In genomic region chr14:30870206-30871147, GRCm38 (mm10) we compare ENCODE assay signal across 11 mouse cellular contexts. TPM values are rescaled to one million over a fixed set of nuclear protein-coding genes. Genes with fewer than 3 reads are reported as not detected.
DNase-seq lines count a peak whose midpoint lies in the region; ATAC-seq lines count a peak whose summit lies in the region.
"Had no signal": no experiment of that assay in that cellular context is flagged by ENCODE, and none has a peak within 500 bp of the region (broad histone marks: within the 10 kb centered on the region; RNA-seq: fewer than 3 reads in every experiment).

No protein-coding gene starts in this region.

- H3K27ac ChIP-seq in embryonic facial prominence, embryonic 11.5 days (replicated peaks; ENCODE audit: low read depth, low read length): no peak overlapping the region
- H3K27ac ChIP-seq in liver, embryonic 13.5 days: peak overlapping the region; percentile 60
- H3K27ac ChIP-seq: neural tube, embryonic 15.5 days had no signal

- no peaks in the 10 kb centered on the region for H3K4me1 ChIP-seq in embryonic facial prominence, embryonic 11.5 days (ENCODE audit: control insufficient read depth, insufficient read depth, low read length)
- H3K4me1 ChIP-seq in liver, embryonic 13.5 days (replicated peaks): peaks cover 36% of the 10 kb centered on the region

- no peak overlapping the region for H3K4me2 ChIP-seq in embryonic facial prominence, embryonic 11.5 days (ENCODE audit: low read depth, low read length)
- H3K4me2 ChIP-seq in liver, embryonic 13.5 days: no peak overlapping the region
- H3K4me2 ChIP-seq: neural tube, embryonic 15.5 days had no signal

- 79% methylated on average over 25 of the region's 25 CpGs for WGBS in embryonic facial prominence, embryonic 11.5 days
- 63% methylated on average over 25 of the region's 25 CpGs for WGBS in liver, embryonic 13.5 days (ENCODE audit: insufficient replicate concordance)

- intact Hi-C loops in heart, postnatal 10 days (cut with DNase I): no loop called here
- intact Hi-C loops in left cerebral cortex, postnatal 4 days (cut with DNase I): no loop called here

- no peak for ATAC-seq in embryonic facial prominence, embryonic 11.5 days (replicated peaks; ENCODE audit: insufficient number of reproducible peaks, low FRiP score, low TSS enrichment, low read depth)
- ATAC-seq in liver, embryonic 13.5 days (ENCODE audit: low read depth): no peak
- ATAC-seq in erythroblast, adult 5-6 weeks (replicated peaks; ENCODE audit: low FRiP score, poor library complexity, severe bottlenecking): no peak

- H3K27me3 ChIP-seq in embryonic facial prominence, embryonic 11.5 days (ENCODE audit: control insufficient read depth, insufficient read depth, low read length): no peaks in the 10 kb centered on the region
- H3K27me3 ChIP-seq in liver, embryonic 13.5 days: no peaks in the 10 kb centered on the region
- H3K27me3 ChIP-seq: neural tube, embryonic 15.5 days had no signal

- H3K9me3 ChIP-seq in embryonic facial prominence, embryonic 11.5 days (replicated peaks; ENCODE audit: control insufficient read depth, low read length): no peaks in the 10 kb centered on the region
- H3K9me3 ChIP-seq in liver, embryonic 13.5 days (replicated peaks): no peaks in the 10 kb centered on the region
- H3K9me3 ChIP-seq: neural tube, embryonic 15.5 days had no signal

- H3K4me3 ChIP-seq in embryonic facial prominence, embryonic 11.5 days (ENCODE audit: low read depth, low read length): no peak overlapping the region
- no peak overlapping the region for H3K4me3 ChIP-seq in liver, embryonic 13.5 days (replicated peaks)
- H3K4me3 ChIP-seq: neural tube, embryonic 15.5 days had no signal

- H3K9ac ChIP-seq in embryonic facial prominence, embryonic 11.5 days (replicated peaks; ENCODE audit: low read length): no peak overlapping the region
- no peak overlapping the region for H3K9ac ChIP-seq in liver, embryonic 13.5 days
- H3K9ac ChIP-seq: neural tube, embryonic 15.5 days had no signal

- peak; percentile 52 for DNase-seq in brain, adult 2 months (ENCODE audit: low read depth, low spot score)
- DNase-seq in embryonic facial prominence, embryonic 11.5 days (ENCODE audit: low spot score): peak; percentile 44
- peak; percentile 59 to 61 for DNase-seq in heart, postnatal 10 days
- DNase-seq in liver, embryonic 13.5 days: no peak
- DNase-seq in spleen, postnatal 14 days (ENCODE audit: low spot score in 2 of 2): no peak
- no peak for DNase-seq in left cerebral cortex, postnatal 4 days
- no peak for DNase-seq in frontal cortex, postnatal 14 days (ENCODE audit: low spot score in 2 of 2)
- DNase-seq: thymus, postnatal 36 days had no signal

- no peaks in the 10 kb centered on the region for H3K36me3 ChIP-seq in embryonic facial prominence, embryonic 11.5 days (replicated peaks; ENCODE audit: control insufficient read depth, insufficient read depth, low read depth, low read length)
- peaks cover 23% of the 10 kb centered on the region for H3K36me3 ChIP-seq in liver, embryonic 13.5 days

RNA-seq across cellular contexts. Expression of gene Mustn1, which starts 8.5 kb away (rescaled TPM):
- 0.57 and 0.95 TPM in 2 replicates for polyA plus RNA-seq in embryonic facial prominence, embryonic 11.5 days (2014; fragmentation: Nextera tagmentation; extraction: Ambion mirVana)
- total RNA-seq in heart, postnatal 10 days (2021): 10 to 100 TPM; 12.7 to 13.8 TPM
- polyA plus RNA-seq in liver, embryonic 13.5 days (2015; fragmentation: Nextera tagmentation; extraction: Ambion mirVana): 0.56 and 0.60 TPM in 2 replicates
- total RNA-seq in erythroblast, adult 5-6 weeks (2015; ENCODE audit: low replicate concordance): 1.3 TPM in 1 of 2 replicates, not detected in the other
- total RNA-seq in erythroblast, adult 5-6 weeks (2017; ENCODE audit: low replicate concordance): not detected in 2 replicates
- 1 to 10 TPM; 1.1 to 1.4 TPM for total RNA-seq in left cerebral cortex, postnatal 4 days (2021)

RNA-seq across cellular contexts. Expression of gene Itih4, which starts 15.8 kb away (rescaled TPM):
- not detected in 2 replicates for polyA plus RNA-seq in embryonic facial prominence, embryonic 11.5 days (2014; fragmentation: Nextera tagmentation; extraction: Ambion mirVana)
- 1 to 10 TPM; 3.2 to 4.4 TPM for total RNA-seq in heart, postnatal 10 days (2021)
- polyA plus RNA-seq in liver, embryonic 13.5 days (2015; fragmentation: Nextera tagmentation; extraction: Ambion mirVana): 25.3 and 27.0 TPM in 2 replicates
- not detected in 2 replicates for total RNA-seq in erythroblast, adult 5-6 weeks (2015; ENCODE audit: low replicate concordance)
- total RNA-seq in erythroblast, adult 5-6 weeks (2017; ENCODE audit: low replicate concordance): not detected in 2 replicates
- total RNA-seq in left cerebral cortex, postnatal 4 days (2021): not detected
- total RNA-seq: left cerebral cortex, postnatal 14 days had no signal

RNA-seq across cellular contexts. Expression of gene Tmem110, which starts 45.1 kb away (rescaled TPM):
- polyA plus RNA-seq in embryonic facial prominence, embryonic 11.5 days (2014; fragmentation: Nextera tagmentation; extraction: Ambion mirVana): 31.1 and 36.1 TPM in 2 replicates
- total RNA-seq in heart, postnatal 10 days (2021): 10 to 100 TPM; 10.0 to 13.2 TPM
- polyA plus RNA-seq in liver, embryonic 13.5 days (2015; fragmentation: Nextera tagmentation; extraction: Ambion mirVana): 11.6 and 11.8 TPM in 2 replicates
- total RNA-seq in erythroblast, adult 5-6 weeks (2015; ENCODE audit: low replicate concordance): 2.1 and 11.3 TPM in 2 replicates
- total RNA-seq in erythroblast, adult 5-6 weeks (2017; ENCODE audit: low replicate concordance): 0.98 and 2.2 TPM in 2 replicates
- total RNA-seq in left cerebral cortex, postnatal 4 days (2021): 10 to 100 TPM; 28.1 to 28.8 TPM

RNA-seq across cellular contexts. Expression of gene Itih3, which starts 53.1 kb away (rescaled TPM):
- 0.28 and 0.32 TPM in 2 replicates for polyA plus RNA-seq in embryonic facial prominence, embryonic 11.5 days (2014; fragmentation: Nextera tagmentation; extraction: Ambion mirVana)
- under 1 TPM; 0.64 to 0.89 TPM for total RNA-seq in heart, postnatal 10 days (2021)
- 114 and 122 TPM in 2 replicates for polyA plus RNA-seq in liver, embryonic 13.5 days (2015; fragmentation: Nextera tagmentation; extraction: Ambion mirVana)
- total RNA-seq in erythroblast, adult 5-6 weeks (2015; ENCODE audit: low replicate concordance): not detected in 2 replicates
- total RNA-seq in erythroblast, adult 5-6 weeks (2017; ENCODE audit: low replicate concordance): not detected in 2 replicates
- 1 to 10 TPM; 2.4 to 3.7 TPM for total RNA-seq in left cerebral cortex, postnatal 4 days (2021)

Comparison
In these comparisons a context has a peak if more than half of its experiments do, and no peak if none do; other contexts are left out.
1. DNase-seq: peak in brain, adult 2 months (single experiment), embryonic facial prominence, embryonic 11.5 days (single experiment) and heart, postnatal 10 days (2 of 2); none in liver, embryonic 13.5 days (single experiment), spleen, postnatal 14 days (0 of 2), left cerebral cortex, postnatal 4 days (single experiment) and frontal cortex, postnatal 14 days (0 of 2).
2. RNA of gene Mustn1, which starts 8.5 kb away (total RNA-seq): 12.7 to 13.8 TPM in heart, postnatal 10 days; 1.1 to 1.4 TPM in left cerebral cortex, postnatal 4 days and 1.3 TPM in erythroblast, adult 5-6 weeks; every median in the first group is over 4 times any median in the second.